8 mouse cellular contexts compared by ENCODE assay signal in the genomic region with DNA sequence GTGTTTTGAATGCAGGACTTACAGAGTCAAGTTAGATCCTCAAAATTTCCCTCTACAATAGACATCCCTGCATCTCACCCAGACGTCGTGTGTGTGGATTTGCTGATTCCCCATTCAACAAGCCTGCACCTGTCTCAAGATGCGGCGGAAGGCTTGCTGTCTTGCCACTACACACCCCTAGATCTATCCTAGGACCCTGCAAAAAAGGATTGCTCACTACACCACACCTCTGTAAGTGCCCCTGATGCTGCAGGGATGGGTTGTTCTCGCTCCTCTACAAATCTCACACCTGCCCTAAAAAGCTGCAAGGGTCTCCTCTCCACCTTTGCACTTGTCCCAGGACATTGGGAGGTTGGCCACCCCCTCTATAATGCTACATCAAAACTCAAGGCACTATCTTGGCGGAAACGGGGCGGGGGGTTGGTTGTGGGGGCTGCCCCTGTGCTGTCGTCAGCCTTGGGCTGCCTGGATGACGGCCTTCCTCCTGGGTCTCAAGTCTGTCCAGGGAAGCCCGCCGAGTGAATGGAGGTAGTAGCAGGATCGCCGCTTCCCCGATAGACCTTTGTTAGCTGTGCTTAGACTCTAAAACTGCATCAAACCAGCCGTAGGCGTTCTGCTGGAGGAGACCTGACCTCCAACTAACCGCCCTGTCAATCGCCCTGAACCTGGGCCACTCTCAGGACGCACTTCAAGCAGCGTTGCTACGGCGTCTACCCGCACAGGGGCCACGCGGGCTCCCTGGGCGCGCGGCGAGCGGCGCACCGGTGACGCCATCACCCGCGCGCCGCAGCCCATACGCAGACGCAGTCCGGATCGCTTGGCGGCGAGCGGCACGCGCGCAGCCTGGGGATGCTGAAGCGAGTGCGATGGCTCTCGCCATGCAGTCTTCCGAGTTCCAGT. TPM values are rescaled to one million over a fixed set of nuclear protein-coding genes. Genes with fewer than 3 reads are reported as not detected.
A peak's percentile ranks its signal among the peaks of the same experiment; 100 is the strongest.
DNase-seq lines count a peak whose midpoint lies in the region; ATAC-seq and TF ChIP-seq lines count a peak whose summit lies in the region.

A gene (plus strand): TSS at position 492 of the 900 bp plus-strand sequence.
A gene (minus strand): TSS at position 741 of the 900 bp plus-strand sequence.

- intact Hi-C loops in heart, adult 2 months (cut with DNase I): no loop called here

- H3K4me3 ChIP-seq in embryonic facial prominence, embryonic 12.5 days: peak within 1 kb of the TSS; percentile 88
- H3K4me3 ChIP-seq in heart, adult 2 months: peak within 1 kb of the TSS; percentile 87

- TF ChIP-seq POLR2A in heart, adult 2 months (IDR thresholded peaks at IDR 0.05; ENCODE audit: insufficient read depth, low read depth, low read length): peak; percentile 84

- no peak for TF ChIP-seq EP300 in heart, adult 2 months (IDR thresholded peaks at IDR 0.05; ENCODE audit: insufficient read depth, low read depth, low read length)

- H3K36me3 ChIP-seq in embryonic facial prominence, embryonic 12.5 days: peaks cover 5% of the 10 kb centered on the region; the same call in 1 of the 2 replicates
- H3K36me3 ChIP-seq in heart, adult 2 months (ENCODE audit: control insufficient read depth, insufficient read depth, low read length): no peaks in the 10 kb centered on the region

- H3K27ac ChIP-seq in embryonic facial prominence, embryonic 12.5 days: peak within 1 kb of the TSS; percentile 88
- peak within 1 kb of the TSS; percentile 72 for H3K27ac ChIP-seq in heart, adult 2 months

- TF ChIP-seq CTCF in heart, adult 2 months (IDR thresholded peaks at IDR 0.05): no peak

- no peaks in the 10 kb centered on the region for H3K9me3 ChIP-seq in embryonic facial prominence, embryonic 12.5 days

- H3K79me2 ChIP-seq in heart, adult 2 months (replicated peaks; ENCODE audit: control insufficient read depth, insufficient read depth, low read length): no peaks in the 10 kb centered on the region

- DNase-seq in 416B (ENCODE audit: low read depth) (peak; percentile 84), liver (peak; percentile 76)
- peak; percentile 82 for DNase-seq in adrenal gland, postnatal 25 days
- peak; percentile 81 to 82 for DNase-seq in heart, adult 2 months
- DNase-seq in kidney, adult 9 months: peak; percentile 59
- peak; percentile 59 to 63 for DNase-seq in spleen, postnatal 36 days (ENCODE audit: low spot score in 2 of 2)

- WGBS in embryonic facial prominence, embryonic 12.5 days: 6% methylated on average over 52 of the region's 52 CpGs
- 5% methylated on average over 52 of the region's 52 CpGs for WGBS in heart, adult 2 months

- ATAC-seq in embryonic facial prominence, embryonic 12.5 days (ENCODE audit: insufficient number of reproducible peaks, insufficient read depth, low FRiP score, low TSS enrichment): peak; percentile 82
- peak; percentile 40; the same call in 1 of the 2 replicates for ATAC-seq in monocyte, adult 5-6 weeks (replicated peaks; ENCODE audit: insufficient number of reproducible peaks, low FRiP score, low TSS enrichment, poor library complexity, severe bottlenecking)

- peaks cover 15% of the 10 kb centered on the region for H3K4me1 ChIP-seq in embryonic facial prominence, embryonic 12.5 days
- peaks cover 3% of the 10 kb centered on the region for H3K4me1 ChIP-seq in heart, adult 2 months (ENCODE audit: control insufficient read depth, insufficient read depth, low read length)

- H3K9ac ChIP-seq in embryonic facial prominence, embryonic 12.5 days: peak within 1 kb of the TSS; percentile 71
- peak within 1 kb of the TSS; percentile 60 for H3K9ac ChIP-seq in heart, adult 2 months (ENCODE audit: low read depth, low read length)

- no peaks in the 10 kb centered on the region for H3K27me3 ChIP-seq in embryonic facial prominence, embryonic 12.5 days
- H3K27me3 ChIP-seq in heart, adult 2 months (ENCODE audit: control insufficient read depth, insufficient read depth, low read length): no peaks in the 10 kb centered on the region

- H3K4me2 ChIP-seq in embryonic facial prominence, embryonic 12.5 days (replicated peaks): peak within 1 kb of the TSS; percentile 86

RNA-seq across cellular contexts. Expression of the first gene that starts in this region (rescaled TPM):
- total RNA-seq in adrenal gland, postnatal 25 days (2021): 27.5 and 29.5 TPM in 2 replicates
- 72.4 and 74.9 TPM in 2 replicates for polyA plus RNA-seq in embryonic facial prominence, embryonic 12.5 days (2016; fragmentation: Nextera tagmentation; extraction: Ambion mirVana)
- 10 to 100 TPM in 1 of 2 experiments, 1 to 10 TPM in 1; 7.9 to 10.3 TPM for total RNA-seq in heart, adult 2 months (2021)
- 4.8 and 7.7 TPM in 2 replicates for polyA plus RNA-seq in heart, adult 2 months (2012; rRNA removed)
- total RNA-seq in monocyte, adult 5-6 weeks (2017): 45.7 to 57.2 TPM (median 48.0 TPM) in 3 replicates

RNA-seq across cellular contexts. Expression of the second gene that starts in this region (rescaled TPM):
- total RNA-seq in adrenal gland, postnatal 25 days (2021): 0.76 and 1.2 TPM in 2 replicates
- polyA plus RNA-seq in embryonic facial prominence, embryonic 12.5 days (2016; fragmentation: Nextera tagmentation; extraction: Ambion mirVana): 0.35 and 0.89 TPM in 2 replicates
- total RNA-seq in heart, adult 2 months (2021): 1 to 10 TPM; 1.3 to 1.6 TPM
- 0.92 and 0.94 TPM in 2 replicates for polyA plus RNA-seq in heart, adult 2 months (2012; rRNA removed)
- not detected in 3 replicates for total RNA-seq in monocyte, adult 5-6 weeks (2017)

Comparison
In these comparisons a context has a peak if more than half of its experiments do, and no peak if none do; other contexts are left out.
1. Peak in every context shown above with its lines: DNase-seq, ATAC-seq, H3K4me3 ChIP-seq and H3K27ac ChIP-seq.